Mouse (Mus musculus) brain, adult 2 months (tissue): ENCODE results near the gene Olfr578.
A peak's percentile ranks its signal among the peaks of the same experiment; 100 is the strongest.

ENCODE experiments used
- DNase-seq: peaks from one replicate; pipeline ENCODE4 v3.0.0; 2011; ENCODE audit warnings: low read depth, low spot score

Gene Olfr578

DNA sequence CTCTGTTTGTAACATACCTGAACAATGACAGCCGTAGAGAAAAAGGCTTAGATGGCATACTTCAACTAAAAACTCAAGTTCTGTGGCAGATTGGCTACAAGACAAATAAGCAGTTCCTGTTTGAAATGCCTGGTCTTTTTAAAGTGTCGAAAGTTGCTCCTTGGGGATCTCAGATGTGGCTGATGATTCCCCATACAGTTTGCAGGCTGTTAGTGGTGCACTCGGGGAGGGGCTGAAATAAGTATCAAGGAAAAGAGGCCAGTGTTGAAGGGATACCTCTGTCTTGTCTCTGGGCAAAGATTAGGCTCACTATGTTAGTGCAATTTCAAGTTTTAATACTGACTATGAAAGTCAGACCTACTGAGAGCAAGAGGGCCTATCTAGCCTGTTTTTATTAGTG, at the start of gene Olfr578:
Gene Olfr578, minus strand, starts transcription at position 101 of the 400 bp plus-strand sequence.
- no peak for DNase-seq

DNA sequence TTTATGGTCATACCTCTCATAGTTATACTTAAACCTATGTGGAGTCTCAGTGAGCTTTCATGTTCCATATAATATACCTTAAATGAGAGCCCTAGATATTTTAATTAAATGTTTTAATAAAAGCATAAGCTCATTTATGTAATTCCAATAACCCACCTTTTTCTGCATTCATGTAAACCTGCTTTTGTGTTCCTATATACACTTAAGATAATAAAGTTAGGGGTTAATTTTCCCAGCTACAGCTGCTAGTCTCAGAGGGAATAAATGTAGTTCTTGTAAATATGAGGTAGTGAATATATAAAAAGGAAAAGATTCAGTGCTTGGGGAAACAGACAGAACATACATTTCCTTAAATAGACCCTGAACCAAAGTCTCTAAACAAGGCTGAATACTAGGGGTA, 48.6 kb upstream of the Olfr578 start, which contains the start of gene Olfr582:
Gene Olfr582, plus strand, starts transcription at position 301 of the 400 bp plus-strand sequence.
- no peak for DNase-seq

DNA sequence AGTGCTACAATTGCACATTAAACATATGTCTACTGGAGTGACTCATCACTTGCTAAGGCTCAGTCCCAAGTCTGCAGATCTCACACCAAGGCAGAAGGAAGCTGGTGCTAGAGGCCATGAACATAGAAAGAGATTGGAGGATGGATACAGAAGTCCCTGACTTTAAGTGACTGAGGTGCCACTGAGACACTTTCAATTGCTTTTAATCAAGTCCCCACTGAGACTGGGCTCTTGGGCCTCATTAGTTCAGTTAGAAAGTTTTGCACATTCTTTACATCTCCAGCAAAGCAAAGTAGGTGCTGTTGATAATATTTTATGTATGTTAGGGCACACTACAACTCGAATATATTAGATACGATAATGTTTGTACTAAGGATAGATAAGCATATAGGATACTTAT, 13.3 kb downstream of the Olfr578 start, which contains the start of gene Olfr577:
Gene Olfr577, minus strand, starts transcription at position 101 of the 400 bp plus-strand sequence.
- DNase-seq = peak; percentile 29

DNA sequence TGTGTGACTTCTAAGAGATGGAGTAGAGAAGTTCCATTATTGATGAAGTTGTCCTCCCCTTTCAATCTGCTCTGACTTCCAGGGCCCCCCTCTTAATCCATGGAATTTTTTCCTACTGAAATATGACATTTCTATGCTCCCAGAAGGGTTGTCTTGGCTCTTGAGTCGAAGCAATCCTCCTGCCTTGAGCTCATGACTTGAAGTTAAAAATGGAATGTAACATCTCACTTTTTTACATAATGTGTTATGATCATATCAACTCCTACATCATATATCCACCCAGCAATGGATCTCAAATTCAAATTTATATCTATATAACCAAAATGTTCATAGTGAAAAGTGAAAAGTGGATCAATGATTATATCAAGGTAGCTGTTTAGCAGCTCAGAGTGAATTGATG, 14.7 kb downstream of the Olfr578 start:
- peak; percentile 28 for DNase-seq

DNA sequence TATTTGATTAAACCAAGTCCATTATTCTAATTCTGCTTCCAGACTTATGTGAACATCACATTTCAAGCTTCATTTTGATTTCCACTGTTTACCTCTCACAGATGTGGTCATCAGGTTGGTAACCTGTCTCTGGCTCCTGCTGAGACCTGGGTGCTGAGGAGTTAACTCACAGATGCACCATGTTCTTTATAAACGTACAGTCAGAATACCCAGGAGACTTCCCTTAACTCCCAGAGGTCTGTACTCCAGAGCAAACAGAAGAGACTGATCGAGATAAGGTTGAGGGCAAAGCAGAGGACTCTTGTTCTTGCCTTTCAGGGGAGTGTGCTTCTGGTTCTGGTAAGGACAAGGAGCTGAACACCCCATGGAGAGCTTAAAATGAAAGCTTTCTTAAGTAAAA, 26.8 kb downstream of the Olfr578 start, which contains the start of gene Olfr576:
Gene Olfr576, plus strand, starts transcription at position 301 of the 400 bp plus-strand sequence.
- no peak for DNase-seq

DNA sequence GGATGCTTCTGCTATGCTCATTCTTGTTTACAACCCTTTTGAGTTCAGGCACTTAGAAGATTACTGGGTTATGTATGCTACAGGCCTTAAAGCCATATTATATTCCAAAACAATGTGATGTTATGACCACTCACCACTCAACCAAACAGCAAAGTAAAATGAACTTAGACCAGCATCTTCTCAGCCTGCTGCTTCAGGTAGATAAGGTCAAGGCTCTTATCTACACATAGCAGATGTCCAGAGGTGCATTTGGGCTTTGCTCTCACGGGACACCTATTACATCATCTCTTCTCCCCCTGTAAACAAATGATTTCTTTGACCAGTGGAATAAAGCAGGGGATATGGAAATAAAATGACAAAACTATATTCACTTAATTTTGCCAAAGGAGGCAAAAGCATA, 30.5 kb downstream of the Olfr578 start, which contains the start of gene Olfr575:
Gene Olfr575, minus strand, starts transcription at position 183 of the 400 bp plus-strand sequence.
- no peak for DNase-seq

DNA sequence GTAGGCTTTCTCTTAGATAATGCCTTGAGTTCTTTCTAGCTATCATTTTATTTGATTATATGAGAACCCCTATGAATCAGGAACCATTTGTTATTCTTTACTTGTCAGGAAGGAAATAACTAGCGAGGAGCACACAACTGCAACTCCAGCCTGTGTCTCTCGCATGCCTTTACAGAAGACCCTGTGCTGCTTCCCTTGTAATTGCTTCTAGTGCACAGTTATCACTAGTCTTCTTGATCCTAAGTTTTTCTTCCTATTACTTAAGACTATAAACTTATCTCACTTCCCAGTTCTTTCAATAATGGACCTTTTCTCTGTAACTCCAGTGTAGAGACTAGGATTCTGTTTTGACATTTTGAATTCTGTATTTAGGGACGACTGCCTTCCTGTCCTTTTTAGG, 31.0 kb downstream of the Olfr578 start:
- DNase-seq = no peak

DNA sequence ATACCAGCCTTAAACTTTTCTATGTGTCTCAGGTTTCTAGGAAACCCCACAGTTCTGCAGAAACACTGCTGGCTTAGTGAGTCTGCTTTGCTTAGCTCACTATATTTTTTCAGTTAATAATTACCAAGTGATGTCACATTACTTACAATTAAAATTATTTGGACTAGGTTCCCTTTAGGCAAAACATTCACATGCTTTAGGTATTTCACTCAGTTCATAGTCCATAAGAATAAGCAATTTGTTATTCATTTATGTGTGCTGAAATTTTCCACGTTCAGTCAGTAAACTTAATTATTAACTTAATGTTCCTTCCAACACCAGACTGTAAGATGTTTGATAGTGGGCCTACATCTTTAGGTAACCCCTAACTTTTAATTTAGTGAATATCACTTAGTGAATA, 38.4 kb downstream of the Olfr578 start:
- no peak for DNase-seq

DNA sequence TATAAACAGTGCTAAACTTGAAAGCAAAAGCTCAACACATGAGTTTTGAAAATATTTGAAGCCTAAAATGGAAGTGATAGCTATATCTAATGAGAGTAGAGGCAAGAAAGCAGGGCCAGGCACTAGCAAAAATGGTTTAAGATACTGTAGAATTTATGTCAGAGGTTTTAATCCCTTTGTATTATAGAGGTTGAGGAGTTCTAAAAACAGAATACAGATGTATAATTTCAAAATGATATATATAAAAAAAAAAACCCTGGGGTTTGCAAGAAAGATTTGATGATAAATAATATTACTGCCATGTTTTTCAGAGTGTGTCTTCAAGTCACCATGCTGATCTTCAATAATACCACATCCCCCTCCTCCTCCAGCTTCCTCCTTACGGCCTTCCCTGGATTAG, 41.0 kb downstream of the Olfr578 start, which contains the start of gene Olfr574:
Gene Olfr574, plus strand, starts transcription at position 301 of the 400 bp plus-strand sequence.
- no peak for DNase-seq

DNA sequence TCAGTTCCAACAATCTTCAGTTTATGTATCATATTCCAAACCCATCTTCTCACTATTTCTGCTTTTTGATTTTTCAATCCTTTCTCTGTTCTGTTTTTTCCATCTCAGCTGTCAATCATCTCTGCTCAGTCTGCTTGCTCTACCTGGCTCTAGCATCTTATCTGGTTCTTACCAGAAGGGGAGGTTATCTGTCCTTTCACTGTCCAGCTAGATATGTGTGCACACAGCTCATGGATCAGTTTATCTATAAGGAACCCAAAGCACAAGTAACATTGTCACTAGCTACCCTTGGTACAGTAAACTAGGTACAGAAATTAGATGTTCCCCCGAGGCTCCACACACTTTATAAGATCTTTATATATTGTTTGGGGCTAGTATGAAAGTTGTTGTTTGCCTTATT, 45.7 kb downstream of the Olfr578 start:
- DNase-seq = no peak

DNA sequence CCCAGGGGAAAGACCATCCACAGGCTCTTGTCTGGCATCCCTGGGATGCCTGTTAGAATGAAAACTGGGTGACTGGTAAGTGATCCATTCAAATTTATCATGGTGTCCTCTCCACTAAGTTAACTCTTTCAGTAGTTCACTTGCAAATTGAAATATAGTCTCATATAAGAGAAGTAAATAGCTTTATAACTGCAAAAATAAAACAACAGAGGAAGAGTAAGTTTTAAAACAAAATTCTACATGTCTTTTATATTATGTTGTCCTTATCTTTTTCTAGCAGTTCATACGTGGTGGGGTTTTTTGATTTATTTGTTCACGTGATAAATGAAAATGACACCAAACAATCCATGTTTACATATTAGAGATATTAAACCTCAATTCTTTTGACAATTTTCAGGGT, 46.6 kb downstream of the Olfr578 start, which contains the start of gene Olfr573-ps1:
Gene Olfr573-ps1, minus strand, starts transcription at position 101 of the 400 bp plus-strand sequence.
- no peak for DNase-seq
